Mouse (Mus musculus) CD4-positive, CD25-positive, alpha-beta regulatory T cell, adult 4 months (primary cell): Measurements from ENCODE around the gene Mast4. TPM values are rescaled to one million over a fixed set of nuclear protein-coding genes. Genes with fewer than 3 reads are reported as not detected.

ENCODE experiments used
- ATAC-seq: one replicate; pipeline ENCODE4 v1.8.0; 2017
- polyA plus RNA-seq, 2 experiments: library from polyadenylated mRNA; unstranded; fragments of 100-300 nt; shearing (Covaris generic); gene quantifications; one replicate each; pipeline ENCODE4 v1.2.1; 2017

Mast4 gene
- polyA plus RNA-seq, 2 experiments from 2014 or later: 18.5 to 22.4 TPM

- ATAC-seq: no peak
Observed at GRCm38 (mm10) chr13:102886788-102887187, 447.5 kb downstream of the Mast4 start.

- no peak for ATAC-seq
Observed at GRCm38 (mm10) chr13:102886147-102886546, 448.1 kb downstream of the Mast4 start.

GRCm38 (mm10) chr13:102880381-102881076 is 453.8 kb downstream of the Mast4 start:
- no peak for ATAC-seq

GRCm38 (mm10) chr13:102878631-102879030 is 455.7 kb downstream of the Mast4 start:
- ATAC-seq: no peak

GRCm38 (mm10) chr13:102877766-102878325 is 456.5 kb downstream of the Mast4 start:
- no peak for ATAC-seq

GRCm38 (mm10) chr13:102877154-102877553 is 457.1 kb downstream of the Mast4 start:
- ATAC-seq: no peak

- no peak for ATAC-seq
Observed at GRCm38 (mm10) chr13:102875520-102875919, 458.8 kb downstream of the Mast4 start.

- ATAC-seq: no peak
Observed at GRCm38 (mm10) chr13:102875144-102875476, 459.2 kb downstream of the Mast4 start.

GRCm38 (mm10) chr13:102874465-102875143 is 459.7 kb downstream of the Mast4 start:
- no peak for ATAC-seq

GRCm38 (mm10) chr13:102873412-102874016 is 460.8 kb downstream of the Mast4 start:
- ATAC-seq: no peak

GRCm38 (mm10) chr13:102871380-102872104 is 462.8 kb downstream of the Mast4 start:
- ATAC-seq: no peak

- no peak for ATAC-seq
Observed at GRCm38 (mm10) chr13:102869541-102869940, 464.8 kb downstream of the Mast4 start.

- no peak for ATAC-seq
Observed at GRCm38 (mm10) chr13:102866816-102867215, 467.5 kb downstream of the Mast4 start.

GRCm38 (mm10) chr13:102865971-102866724 is 468.1 kb downstream of the Mast4 start:
- ATAC-seq: no peak

- no peak for ATAC-seq
Observed at GRCm38 (mm10) chr13:102865494-102865893, 468.8 kb downstream of the Mast4 start.

- ATAC-seq: no peak
Observed at GRCm38 (mm10) chr13:102864840-102865239, 469.5 kb downstream of the Mast4 start.

- ATAC-seq: no peak
Observed at GRCm38 (mm10) chr13:102864079-102864478, 470.2 kb downstream of the Mast4 start.

- no peak for ATAC-seq
Observed at GRCm38 (mm10) chr13:102862981-102863380, 471.3 kb downstream of the Mast4 start.

GRCm38 (mm10) chr13:102862397-102862796 is 471.9 kb downstream of the Mast4 start:
- ATAC-seq: no peak

GRCm38 (mm10) chr13:102860733-102861132 is 473.6 kb downstream of the Mast4 start:
- no peak for ATAC-seq

GRCm38 (mm10) chr13:102860135-102860534 is 474.2 kb downstream of the Mast4 start:
- ATAC-seq: no peak

GRCm38 (mm10) chr13:102857539-102857838 is 476.8 kb downstream of the Mast4 start:
- no peak for ATAC-seq
